Mouse (Mus musculus) hindbrain, embryonic 13.5 days (tissue): ENCODE data around the gene Dmgdh. TPM values are rescaled to one million over a fixed set of nuclear protein-coding genes. Genes with fewer than 3 reads are reported as not detected.

Experiments used
- ATAC-seq: fragments of 200-750 bp; cut with Nextera tagmentation; 2 replicates; pipeline ENCODE4 v1.8.0; 2017; ENCODE audit warnings: moderate TSS enrichment; ENCODE audit not compliant: low FRiP score
- H3K27ac ChIP-seq: fragments of 300-500 bp; sonication (generic); 2 replicates; pipeline ENCODE4 v1.5.1; 2015; ENCODE audit warnings: inconsistent platforms, mild to moderate bottlenecking, moderate library complexity
- H3K27me3 ChIP-seq: fragments of 300-500 bp; sonication (generic); 2 replicates; pipeline ENCODE4 v1.6.1; 2015; ENCODE audit warnings: mild to moderate bottlenecking, inconsistent platforms
- H3K36me3 ChIP-seq: fragments of 300-500 bp; sonication (generic); 2 replicates; pipeline ENCODE4 v1.6.1; 2015; ENCODE audit warnings: mild to moderate bottlenecking, inconsistent platforms
- H3K4me1 ChIP-seq: fragments of 300-500 bp; sonication (generic); replicated peaks from 2 replicates; pipeline ENCODE4 v1.6.1; 2015; ENCODE audit warnings: inconsistent platforms
- H3K4me2 ChIP-seq: fragments of 300-500 bp; sonication (generic); 2 replicates; pipeline ENCODE4 v1.6.1; 2015; ENCODE audit warnings: inconsistent platforms, mild to moderate bottlenecking, moderate library complexity
- H3K4me3 ChIP-seq: fragments of 300-500 bp; sonication (generic); 2 replicates; pipeline ENCODE4 v1.5.1; 2015; ENCODE audit warnings: mild to moderate bottlenecking, inconsistent platforms
- H3K9ac ChIP-seq: fragments of 300-500 bp; sonication (generic); 2 replicates; pipeline ENCODE4 v1.6.1; 2015; ENCODE audit warnings: mild to moderate bottlenecking, inconsistent platforms
- H3K9me3 ChIP-seq: fragments of 300-500 bp; sonication (generic); 2 replicates; pipeline ENCODE4 v1.6.1; 2016; ENCODE audit warnings: inconsistent platforms
- WGBS: fragments of 180-500 bp; shearing (Covaris S2); methylation state at CpG from one replicate; pipeline ENCODE4 v1.1.7; 2015; 5-methylcytosine and 5-hydroxymethylcytosine counted together
- polyA plus RNA-seq: library from polyadenylated mRNA; unstranded; fragments of >200 nt; fragmentation: Nextera tagmentation; extraction: Ambion mirVana; gene quantifications from 2 replicates; pipeline ENCODE4 v1.2.1, GENCODE M21; 2015

Dmgdh gene
- polyA plus RNA-seq, 1 experiment from 2014 or later, result 0.66 TPM

GRCm38 (mm10) chr13:93673296-93673695 lies 937 bp upstream of the Dmgdh start:
- no peaks in the 10 kb centered on the region for H3K4me1 ChIP-seq
- H3K9ac ChIP-seq, result no peak overlapping the region
- no peak overlapping the region for H3K27ac ChIP-seq
- H3K4me2 ChIP-seq, result no peak overlapping the region
- peaks cover 17% of the 10 kb centered on the region for H3K27me3 ChIP-seq
- no peaks in the 10 kb centered on the region for H3K36me3 ChIP-seq
- no peaks in the 10 kb centered on the region for H3K9me3 ChIP-seq
- WGBS, result 75% methylated on average over 2 of the region's 2 CpGs
- H3K4me3 ChIP-seq, result no peak overlapping the region
- ATAC-seq, result no peak

GRCm38 (mm10) chr13:93676864-93677263 lies 2.6 kb downstream of the Dmgdh start:
- Histone ChIP-seq H3K4me2 (no peak overlapping the region), H3K9me3 (no peaks in the 10 kb centered on the region), H3K27me3 (peaks cover 17% of the 10 kb centered on the region), H3K4me1 (no peaks in the 10 kb centered on the region), H3K4me3 (no peak overlapping the region), H3K36me3 (no peaks in the 10 kb centered on the region), H3K27ac (no peak overlapping the region), H3K9ac (no peak overlapping the region)
- 76% methylated on average over 9 of the region's 9 CpGs for WGBS
- no peak for ATAC-seq

- no peaks in the 10 kb centered on the region for H3K9me3 ChIP-seq
- no peak for ATAC-seq
- no peak overlapping the region for H3K4me2 ChIP-seq
- no peak overlapping the region for H3K27ac ChIP-seq
- H3K4me1 ChIP-seq, result no peaks in the 10 kb centered on the region
- no peak overlapping the region for H3K9ac ChIP-seq
- H3K27me3 ChIP-seq, result no peaks in the 10 kb centered on the region
- no peaks in the 10 kb centered on the region for H3K36me3 ChIP-seq
- no peak overlapping the region for H3K4me3 ChIP-seq
Measured at GRCm38 (mm10) chr13:93683336-93683735, 9.1 kb downstream of the Dmgdh start.

GRCm38 (mm10) chr13:93685226-93685625 lies 11.0 kb downstream of the Dmgdh start:
- H3K4me3 ChIP-seq, result no peak overlapping the region
- 75% methylated on average over 4 of the region's 4 CpGs for WGBS
- no peak for ATAC-seq
- H3K4me2 ChIP-seq, result no peak overlapping the region
- no peaks in the 10 kb centered on the region for H3K36me3 ChIP-seq
- no peaks in the 10 kb centered on the region for H3K4me1 ChIP-seq
- H3K9me3 ChIP-seq, result no peaks in the 10 kb centered on the region
- H3K27me3 ChIP-seq, result no peaks in the 10 kb centered on the region
- no peak overlapping the region for H3K27ac ChIP-seq
- no peak overlapping the region for H3K9ac ChIP-seq

- H3K27ac ChIP-seq, result no peak overlapping the region
- no peak overlapping the region for H3K4me3 ChIP-seq
- no peak overlapping the region for H3K9ac ChIP-seq
- no peaks in the 10 kb centered on the region for H3K4me1 ChIP-seq
- no peaks in the 10 kb centered on the region for H3K27me3 ChIP-seq
- no peak for ATAC-seq
- WGBS, result 11% methylated on average over 5 of the region's 5 CpGs
- H3K4me2 ChIP-seq, result no peak overlapping the region
- H3K36me3 ChIP-seq, result no peaks in the 10 kb centered on the region
- no peaks in the 10 kb centered on the region for H3K9me3 ChIP-seq
Measured at GRCm38 (mm10) chr13:93687321-93687720, 13.1 kb downstream of the Dmgdh start.

GRCm38 (mm10) chr13:93689566-93689965 lies 15.3 kb downstream of the Dmgdh start:
- Histone ChIP-seq H3K36me3 (no peaks in the 10 kb centered on the region), H3K9me3 (no peaks in the 10 kb centered on the region), H3K4me3 (no peak overlapping the region), H3K27me3 (no peaks in the 10 kb centered on the region), H3K4me2 (no peak overlapping the region), H3K9ac (no peak overlapping the region), H3K27ac (no peak overlapping the region), H3K4me1 (no peaks in the 10 kb centered on the region)
- 88% methylated on average over 3 of the region's 3 CpGs for WGBS
- no peak for ATAC-seq

GRCm38 (mm10) chr13:93690821-93691220 lies 16.6 kb downstream of the Dmgdh start:
- no peak overlapping the region for H3K4me2 ChIP-seq
- H3K9ac ChIP-seq, result no peak overlapping the region
- no peak overlapping the region for H3K4me3 ChIP-seq
- no peaks in the 10 kb centered on the region for H3K27me3 ChIP-seq
- H3K27ac ChIP-seq, result no peak overlapping the region
- no peak for ATAC-seq
- WGBS, result 91% methylated on average over 1 of the region's 1 CpGs
- no peaks in the 10 kb centered on the region for H3K4me1 ChIP-seq
- H3K9me3 ChIP-seq, result no peaks in the 10 kb centered on the region
- H3K36me3 ChIP-seq, result no peaks in the 10 kb centered on the region

GRCm38 (mm10) chr13:93698866-93699265 lies 24.6 kb downstream of the Dmgdh start:
- 79% methylated on average over 6 of the region's 6 CpGs for WGBS
- no peak for ATAC-seq
- no peaks in the 10 kb centered on the region for H3K27me3 ChIP-seq
- H3K36me3 ChIP-seq, result no peaks in the 10 kb centered on the region
- no peaks in the 10 kb centered on the region for H3K9me3 ChIP-seq
- no peak overlapping the region for H3K4me3 ChIP-seq
- H3K9ac ChIP-seq, result no peak overlapping the region
- no peak overlapping the region for H3K27ac ChIP-seq
- H3K4me2 ChIP-seq, result no peak overlapping the region
- no peaks in the 10 kb centered on the region for H3K4me1 ChIP-seq

- Histone ChIP-seq H3K9ac (no peak overlapping the region), H3K36me3 (no peaks in the 10 kb centered on the region), H3K27ac (no peak overlapping the region), H3K4me2 (no peak overlapping the region), H3K4me1 (no peaks in the 10 kb centered on the region), H3K9me3 (no peaks in the 10 kb centered on the region), H3K4me3 (no peak overlapping the region), H3K27me3 (no peaks in the 10 kb centered on the region)
- ATAC-seq, result no peak
- 85% methylated on average over 4 of the region's 4 CpGs for WGBS
Measured at GRCm38 (mm10) chr13:93705697-93706096, 31.5 kb downstream of the Dmgdh start.

GRCm38 (mm10) chr13:93707271-93707670 lies 33.0 kb downstream of the Dmgdh start:
- H3K4me1 ChIP-seq, result no peaks in the 10 kb centered on the region
- H3K36me3 ChIP-seq, result no peaks in the 10 kb centered on the region
- no peak overlapping the region for H3K4me2 ChIP-seq
- no peaks in the 10 kb centered on the region for H3K9me3 ChIP-seq
- 86% methylated on average over 4 of the region's 4 CpGs for WGBS
- no peak overlapping the region for H3K27ac ChIP-seq
- no peak for ATAC-seq
- no peak overlapping the region for H3K4me3 ChIP-seq
- no peaks in the 10 kb centered on the region for H3K27me3 ChIP-seq
- no peak overlapping the region for H3K9ac ChIP-seq

- no peaks in the 10 kb centered on the region for H3K27me3 ChIP-seq
- H3K9ac ChIP-seq, result no peak overlapping the region
- H3K27ac ChIP-seq, result no peak overlapping the region
- H3K4me2 ChIP-seq, result no peak overlapping the region
- H3K4me1 ChIP-seq, result no peaks in the 10 kb centered on the region
- no peak overlapping the region for H3K4me3 ChIP-seq
- ATAC-seq, result no peak
- WGBS, result 91% methylated on average over 4 of the region's 4 CpGs
- no peaks in the 10 kb centered on the region for H3K9me3 ChIP-seq
- no peaks in the 10 kb centered on the region for H3K36me3 ChIP-seq
Measured at GRCm38 (mm10) chr13:93710325-93710724, 36.1 kb downstream of the Dmgdh start.

- no peak for ATAC-seq
- WGBS, result 92% methylated on average over 4 of the region's 4 CpGs
Measured at GRCm38 (mm10) chr13:93711226-93711625, 37.0 kb downstream of the Dmgdh start.

GRCm38 (mm10) chr13:93712362-93712761 lies 38.1 kb downstream of the Dmgdh start:
- Histone ChIP-seq H3K27me3 (no peaks in the 10 kb centered on the region), H3K9me3 (no peaks in the 10 kb centered on the region), H3K27ac (no peak overlapping the region), H3K9ac (no peak overlapping the region), H3K36me3 (no peaks in the 10 kb centered on the region), H3K4me3 (no peak overlapping the region), H3K4me1 (no peaks in the 10 kb centered on the region), H3K4me2 (no peak overlapping the region)
- whole genome bisulfite sequencing, result 91% methylated on average over 4 of the region's 4 CpGs
- ATAC-seq, result no peak

More at GRCm38 (mm10) chr13:93711226-93711625, 37.0 kb downstream of the Dmgdh start:
- Histone ChIP-seq H3K4me1 (no peaks in the 10 kb centered on the region), H3K4me3 (no peak overlapping the region), H3K9me3 (no peaks in the 10 kb centered on the region), H3K9ac (no peak overlapping the region), H3K27me3 (no peaks in the 10 kb centered on the region), H3K4me2 (no peak overlapping the region), H3K27ac (no peak overlapping the region), H3K36me3 (no peaks in the 10 kb centered on the region)

- no peak overlapping the region for H3K4me2 ChIP-seq
- no peak overlapping the region for H3K9ac ChIP-seq
- H3K36me3 ChIP-seq, result no peaks in the 10 kb centered on the region
- H3K4me1 ChIP-seq, result no peaks in the 10 kb centered on the region
- ATAC-seq, result no peak
- no peaks in the 10 kb centered on the region for H3K27me3 ChIP-seq
- H3K27ac ChIP-seq, result no peak overlapping the region
- H3K9me3 ChIP-seq, result no peaks in the 10 kb centered on the region
- 91% methylated on average over 3 of the region's 3 CpGs for WGBS
- no peak overlapping the region for H3K4me3 ChIP-seq
Measured at GRCm38 (mm10) chr13:93713826-93714225, 39.6 kb downstream of the Dmgdh start.
